Mouse (Mus musculus) layer of hippocampus, postnatal 25 days (tissue): Measurements from ENCODE around the gene Lcmt2. TPM values are rescaled to one million over a fixed set of nuclear protein-coding genes. Genes with fewer than 3 reads are reported as not detected.
"Not testable (repeated sequence)": the region's sequence is repeated elsewhere in the genome, so short reads cannot be mapped to it uniquely, and the experiment has no call there.

Experiments
- DNase-seq, 2 experiments: peaks; one replicate each; pipeline ENCODE4 v3.0.0; 2022; ENCODE audit warnings: mixed read lengths in 2 of 2, low spot score in 1 of 2; ENCODE audit errors: extremely low spot score in 1 of 2
- total RNA-seq, 2 experiments: library from RNA; stranded (reverse); gene quantifications; 2 replicates each; pipeline ENCODE4 v1.2.3; 2021

Lcmt2 gene
- total RNA-seq, 2 experiments from 2014 or later: 7.7 to 9.2 TPM

- not testable (repeated sequence) for DNase-seq
Measured at GRCm38 (mm10) chr2:121126302-121126701, 14.2 kb downstream of the Lcmt2 start.

- DNase-seq: no peak
Measured at GRCm38 (mm10) chr2:121119260-121119659, 21.2 kb downstream of the Lcmt2 start.

GRCm38 (mm10) chr2:121115418-121115817, 25.0 kb downstream of the Lcmt2 start:
- no peak for DNase-seq

GRCm38 (mm10) chr2:121109695-121110094, 30.8 kb downstream of the Lcmt2 start, which contains the start of gene Tgm7:
Gene Tgm7, minus strand, starts transcription at chr2:121109795.
- no peak for DNase-seq

GRCm38 (mm10) chr2:121105940-121106339, 34.5 kb downstream of the Lcmt2 start:
- no peak for DNase-seq

GRCm38 (mm10) chr2:121102051-121102450, 38.4 kb downstream of the Lcmt2 start:
- DNase-seq: peak; percentile 31 to 70

GRCm38 (mm10) chr2:121089751-121090150, 50.7 kb downstream of the Lcmt2 start:
- no peak for DNase-seq

GRCm38 (mm10) chr2:121088507-121088906, 51.9 kb downstream of the Lcmt2 start:
- no peak for DNase-seq

GRCm38 (mm10) chr2:121085480-121086185, 54.8 kb downstream of the Lcmt2 start, which contains the start of gene Tgm5:
Gene Tgm5, minus strand, starts transcription at chr2:121085841.
- no peak for DNase-seq

GRCm38 (mm10) chr2:121082626-121083025, 57.8 kb downstream of the Lcmt2 start:
- no peak for DNase-seq

Other genes with a start within 250 kb of the Lcmt2 start
- 10 to 100 TPM; 42.0 to 46.7 TPM for gene Ubr1, start 169.9 kb downstream of the Lcmt2 start, total RNA-seq
- 10 to 100 TPM; 21.8 to 27.5 TPM for gene Tmem62, start 163.6 kb downstream of the Lcmt2 start, total RNA-seq
- gene Ccndbp1, start 132.2 kb downstream of the Lcmt2 start, total RNA-seq: 10 to 100 TPM; 58.4 to 58.8 TPM
- gene Epb42, start 103.6 kb downstream of the Lcmt2 start, total RNA-seq: not detected
- gene Tgm5, start 54.8 kb downstream of the Lcmt2 start, total RNA-seq: not detected
- gene Tgm7, start 30.9 kb downstream of the Lcmt2 start, total RNA-seq: under 1 TPM; 0.15 to 0.16 TPM
- gene Adal, start 225 bp downstream of the Lcmt2 start, total RNA-seq: 10 to 100 TPM; 17.9 to 19.6 TPM
- gene Tubgcp4, start 30.0 kb upstream of the Lcmt2 start, total RNA-seq: 10 to 100 TPM; 34.8 to 37.8 TPM
- 1 to 10 TPM; 6.1 to 6.4 TPM for gene Zscan29, start 30.5 kb upstream of the Lcmt2 start, total RNA-seq
- 100 to 1,000 TPM; 130 to 154 TPM for gene Trp53bp1, start 130.8 kb upstream of the Lcmt2 start, total RNA-seq
- gene Map1a, start 148.9 kb upstream of the Lcmt2 start, total RNA-seq: 100 to 1,000 TPM; 513 to 580 TPM
- gene Ppip5k1, start 214.7 kb upstream of the Lcmt2 start, total RNA-seq: 100 to 1,000 TPM in 1 of 2 experiments, 10 to 100 TPM in 1; 85.1 to 111 TPM
- 100 to 1,000 TPM; 369 to 418 TPM for gene Ckmt1, start 217.1 kb upstream of the Lcmt2 start, total RNA-seq
- gene Strc, start 246.5 kb upstream of the Lcmt2 start, total RNA-seq: under 1 TPM; 0.42 to 0.92 TPM